Mouse (Mus musculus): ENCODE measurements around the gene Ascl4. TPM values are rescaled to one million over a fixed set of nuclear protein-coding genes. Genes with fewer than 3 reads are reported as not detected.

The Ascl4 gene
- polyA plus RNA-seq, 1 experiment, result not detected

DNA sequence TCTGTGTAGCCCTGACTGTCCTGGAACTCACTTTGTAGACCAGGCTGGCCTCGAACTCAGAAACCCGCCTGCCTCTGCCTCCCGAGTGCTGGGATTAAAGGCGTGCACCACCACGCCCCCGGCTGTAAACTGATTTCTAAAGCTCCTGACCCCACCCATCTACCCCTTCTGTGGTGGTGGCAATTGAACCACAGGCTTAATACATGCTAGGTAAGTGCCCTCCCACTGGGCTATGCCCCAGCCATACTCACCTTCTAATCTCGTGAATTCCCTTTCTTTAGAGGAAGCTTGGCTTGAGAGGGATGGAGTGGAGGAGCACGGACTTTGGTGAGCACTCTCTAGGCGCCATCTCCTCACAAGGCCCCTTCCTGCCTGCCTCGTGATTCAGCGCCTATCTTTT, 2.5 kb downstream of the Ascl4 start:
- Histone ChIP-seq H3K79me3 (ENCODE audit: low read depth) (no peaks in the 10 kb centered on the region), H3K27me3 (ENCODE audit: control insufficient read depth, insufficient read depth, insufficient read length) (peaks cover 12% of the 10 kb centered on the region), H3K4me3 (ENCODE audit: insufficient read depth, poor library complexity, severe bottlenecking) (no peak overlapping the region), H3K79me2 (ENCODE audit: control insufficient read depth, insufficient read depth) (no peaks in the 10 kb centered on the region), H3K36me3 (ENCODE audit: control insufficient read depth, insufficient read depth) (no peaks in the 10 kb centered on the region), H3ac (ENCODE audit: control insufficient read depth, insufficient read length, low read depth) (no peak overlapping the region)
- TF ChIP-seq CTCF (IDR thresholded peaks at IDR 0.05; ENCODE audit: control insufficient read depth, insufficient read depth, insufficient read length), result no peak
- no peak for TF ChIP-seq FOSL1 (IDR thresholded peaks at IDR 0.05; ENCODE audit: insufficient read depth, low read length, poor library complexity, severe bottlenecking)
- no peak for TF ChIP-seq MYOG (IDR thresholded peaks at IDR 0.05; ENCODE audit: control insufficient read depth, extremely low read depth, insufficient read length)
- TF ChIP-seq MYOD1 (IDR thresholded peaks at IDR 0.05; ENCODE audit: control insufficient read depth, insufficient read length, low read depth), result no peak
- TF ChIP-seq CEBPB (IDR thresholded peaks at IDR 0.05; ENCODE audit: low read depth), result no peak
- no peak for TF ChIP-seq MAX (IDR thresholded peaks at IDR 0.05)
- no peak for TF ChIP-seq USF1 (IDR thresholded peaks at IDR 0.05; ENCODE audit: low read depth)

DNA sequence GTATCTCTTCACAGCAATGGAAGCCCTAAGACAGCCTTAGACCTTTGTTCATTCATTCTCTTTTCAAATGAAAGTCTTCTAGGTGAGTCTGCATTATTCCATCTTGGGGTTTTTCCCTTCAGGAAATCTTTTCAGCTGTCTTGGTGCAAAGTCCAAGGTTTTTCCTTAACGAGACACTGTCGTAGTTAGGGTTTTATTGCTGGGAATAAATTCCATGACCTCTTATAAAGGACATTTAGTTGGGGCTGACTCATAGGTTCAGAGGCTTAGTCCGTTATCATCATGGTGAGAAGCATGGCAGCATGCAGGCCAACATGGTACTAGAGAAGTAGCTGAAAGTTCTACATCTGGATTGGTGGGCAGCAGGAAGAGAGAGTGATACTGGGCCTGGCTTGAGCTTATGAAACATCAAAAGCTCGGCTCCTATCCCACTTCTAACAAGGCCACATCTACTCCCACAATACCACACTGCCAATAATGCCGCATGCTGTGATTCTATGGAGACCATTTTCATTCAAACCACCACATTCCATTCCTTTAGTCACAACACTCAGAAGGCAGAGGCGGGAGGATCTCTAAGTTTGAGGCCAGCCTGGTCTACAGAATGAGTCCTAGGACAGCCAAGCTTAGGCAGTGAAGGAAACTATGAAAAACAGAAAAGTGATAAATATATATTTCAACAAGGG, 8.9 kb downstream of the Ascl4 start:
- H3K79me3 ChIP-seq (ENCODE audit: low read depth), result no peaks in the 10 kb centered on the region
- no peak for TF ChIP-seq CEBPB (IDR thresholded peaks at IDR 0.05; ENCODE audit: low read depth)
- TF ChIP-seq FOSL1 (IDR thresholded peaks at IDR 0.05; ENCODE audit: insufficient read depth, low read length, poor library complexity, severe bottlenecking), result no peak
- no peak for TF ChIP-seq CTCF (IDR thresholded peaks at IDR 0.05; ENCODE audit: control insufficient read depth, insufficient read depth, insufficient read length)
- no peak for TF ChIP-seq MYOG (IDR thresholded peaks at IDR 0.05; ENCODE audit: control insufficient read depth, extremely low read depth, insufficient read length)
- no peak for TF ChIP-seq MYOD1 (IDR thresholded peaks at IDR 0.05; ENCODE audit: control insufficient read depth, insufficient read length, low read depth)
- no peak for TF ChIP-seq MAX (IDR thresholded peaks at IDR 0.05)
- TF ChIP-seq USF1 (IDR thresholded peaks at IDR 0.05; ENCODE audit: low read depth), result no peak
- H3K27me3 ChIP-seq (ENCODE audit: control insufficient read depth, insufficient read depth, insufficient read length), result no peaks in the 10 kb centered on the region
- H3K4me3 ChIP-seq (ENCODE audit: insufficient read depth, poor library complexity, severe bottlenecking), result no peak overlapping the region
- H3K36me3 ChIP-seq (ENCODE audit: control insufficient read depth, insufficient read depth), result peaks cover 61% of the 10 kb centered on the region
- H3ac ChIP-seq (ENCODE audit: control insufficient read depth, insufficient read length, low read depth), result no peak overlapping the region
- H3K79me2 ChIP-seq (ENCODE audit: control insufficient read depth, insufficient read depth), result no peaks in the 10 kb centered on the region

DNA sequence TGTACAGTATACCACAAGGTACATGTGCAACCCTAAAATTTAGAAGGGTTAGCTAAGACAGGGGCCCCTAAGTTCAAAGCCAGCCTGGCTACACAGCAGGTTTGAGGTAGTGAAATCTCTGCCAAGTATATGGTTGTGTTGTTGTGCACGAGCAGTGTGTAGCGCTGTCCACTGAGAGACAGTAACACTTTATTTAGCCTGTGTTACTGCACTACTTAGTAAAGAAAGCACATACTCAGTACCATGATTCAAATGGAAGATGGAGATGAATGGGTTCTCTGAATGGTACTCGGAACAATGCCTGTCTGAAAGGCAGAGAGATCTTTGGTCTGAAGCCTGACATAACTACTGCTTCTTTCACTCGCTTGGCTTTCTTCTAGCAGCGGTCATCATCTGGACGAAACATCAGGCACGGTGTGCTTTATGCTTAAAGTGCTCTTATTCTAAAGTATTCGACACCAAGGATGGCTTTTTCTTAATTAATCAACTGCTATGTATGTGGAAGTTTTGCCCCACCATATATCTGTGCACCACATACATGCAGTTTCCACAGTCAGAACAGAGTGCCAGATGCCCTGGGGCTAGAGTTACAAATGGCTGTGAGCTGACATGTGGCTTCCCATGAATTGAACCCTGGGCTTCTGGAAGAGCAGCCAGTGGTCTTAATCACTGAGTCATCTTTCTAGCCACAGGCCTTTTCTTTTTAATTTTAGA, 21.2 kb downstream of the Ascl4 start:
- H3K79me3 ChIP-seq (ENCODE audit: low read depth), result peaks cover 2% of the 10 kb centered on the region
- peaks cover 13% of the 10 kb centered on the region for H3K79me2 ChIP-seq (ENCODE audit: control insufficient read depth, insufficient read depth)
- H3K36me3 ChIP-seq (ENCODE audit: control insufficient read depth, insufficient read depth), result peaks cover 99% of the 10 kb centered on the region
- no peak overlapping the region for H3ac ChIP-seq (ENCODE audit: control insufficient read depth, insufficient read length, low read depth)
- TF ChIP-seq CEBPB (IDR thresholded peaks at IDR 0.05; ENCODE audit: low read depth) (no peak), CTCF (IDR thresholded peaks at IDR 0.05; ENCODE audit: control insufficient read depth, insufficient read depth, insufficient read length) (no peak), USF1 (IDR thresholded peaks at IDR 0.05; ENCODE audit: low read depth) (no peak), MAX (IDR thresholded peaks at IDR 0.05) (no peak), MYOG (IDR thresholded peaks at IDR 0.05; ENCODE audit: control insufficient read depth, extremely low read depth, insufficient read length) (no peak), FOSL1 (IDR thresholded peaks at IDR 0.05; ENCODE audit: insufficient read depth, low read length, poor library complexity, severe bottlenecking) (no peak), MYOD1 (IDR thresholded peaks at IDR 0.05; ENCODE audit: control insufficient read depth, insufficient read length, low read depth) (no peak)
- no peaks in the 10 kb centered on the region for H3K27me3 ChIP-seq (ENCODE audit: control insufficient read depth, insufficient read depth, insufficient read length)
- no peak overlapping the region for H3K4me3 ChIP-seq (ENCODE audit: insufficient read depth, poor library complexity, severe bottlenecking)

- TF ChIP-seq MYOG (IDR thresholded peaks at IDR 0.05; ENCODE audit: control insufficient read depth, extremely low read depth, insufficient read length), result no peak
- TF ChIP-seq MAX (IDR thresholded peaks at IDR 0.05), result no peak
- no peak for TF ChIP-seq FOSL1 (IDR thresholded peaks at IDR 0.05; ENCODE audit: insufficient read depth, low read length, poor library complexity, severe bottlenecking)
- no peak for TF ChIP-seq CTCF (IDR thresholded peaks at IDR 0.05; ENCODE audit: control insufficient read depth, insufficient read depth, insufficient read length)
- no peak for TF ChIP-seq MYOD1 (IDR thresholded peaks at IDR 0.05; ENCODE audit: control insufficient read depth, insufficient read length, low read depth)
- no peak for TF ChIP-seq USF1 (IDR thresholded peaks at IDR 0.05; ENCODE audit: low read depth)
- no peak for TF ChIP-seq CEBPB (IDR thresholded peaks at IDR 0.05; ENCODE audit: low read depth)
- Histone ChIP-seq H3K4me3 (ENCODE audit: insufficient read depth, poor library complexity, severe bottlenecking) (no peak overlapping the region), H3K79me2 (ENCODE audit: control insufficient read depth, insufficient read depth) (peaks cover 46% of the 10 kb centered on the region), H3K27me3 (ENCODE audit: control insufficient read depth, insufficient read depth, insufficient read length) (no peaks in the 10 kb centered on the region), H3K36me3 (ENCODE audit: control insufficient read depth, insufficient read depth) (peaks cover 86% of the 10 kb centered on the region), H3K79me3 (ENCODE audit: low read depth) (peaks cover 29% of the 10 kb centered on the region), H3ac (ENCODE audit: control insufficient read depth, insufficient read length, low read depth) (no peak overlapping the region)
These were observed 24.4 kb downstream of the Ascl4 start for GRCm38 (mm10) chr10:85951765-85952443.

GRCm38 (mm10) chr10:85953401-85953800, 25.9 kb downstream of the Ascl4 start:
- Histone ChIP-seq H3K36me3 (ENCODE audit: control insufficient read depth, insufficient read depth) (peaks cover 71% of the 10 kb centered on the region), H3ac (ENCODE audit: control insufficient read depth, insufficient read length, low read depth) (no peak overlapping the region), H3K79me2 (ENCODE audit: control insufficient read depth, insufficient read depth) (peaks cover 54% of the 10 kb centered on the region), H3K4me3 (ENCODE audit: insufficient read depth, poor library complexity, severe bottlenecking) (no peak overlapping the region), H3K27me3 (ENCODE audit: control insufficient read depth, insufficient read depth, insufficient read length) (no peaks in the 10 kb centered on the region), H3K79me3 (ENCODE audit: low read depth) (peaks cover 36% of the 10 kb centered on the region)
- TF ChIP-seq FOSL1 (IDR thresholded peaks at IDR 0.05; ENCODE audit: insufficient read depth, low read length, poor library complexity, severe bottlenecking) (no peak), USF1 (IDR thresholded peaks at IDR 0.05; ENCODE audit: low read depth) (no peak), CEBPB (IDR thresholded peaks at IDR 0.05; ENCODE audit: low read depth) (no peak), MYOD1 (IDR thresholded peaks at IDR 0.05; ENCODE audit: control insufficient read depth, insufficient read length, low read depth) (no peak), CTCF (IDR thresholded peaks at IDR 0.05; ENCODE audit: control insufficient read depth, insufficient read depth, insufficient read length) (no peak), MAX (IDR thresholded peaks at IDR 0.05) (no peak)

All from C2C12 (cell line).